In genomic region chr1:52675561-52676551, GRCm38 (mm10) we compare ENCODE assay signal across 11 mouse cellular contexts. TPM values are rescaled to one million over a fixed set of nuclear protein-coding genes. Genes with fewer than 3 reads are reported as not detected.
DNase-seq lines count a peak whose midpoint lies in the region; ATAC-seq lines count a peak whose summit lies in the region.
"Had no signal": no experiment of that assay in that cellular context is flagged by ENCODE, and none has a peak within 500 bp of the region (broad histone marks: within the 10 kb centered on the region; RNA-seq: fewer than 3 reads in every experiment).

No protein-coding gene starts in this region.

- ATAC-seq in hindbrain, embryonic 15.5 days (ENCODE audit: low FRiP score, low read depth): peak; percentile 32; the same call in 1 of the 2 replicates
- no peak for ATAC-seq in hindbrain, embryonic 13.5 days (ENCODE audit: low FRiP score)
- peak; percentile 78 for ATAC-seq in lung, embryonic 16.5 days (ENCODE audit: low read depth)
- ATAC-seq: forebrain, embryonic 13.5 days; hindbrain, postnatal 0 days had no signal

- H3K36me3 ChIP-seq in hindbrain, embryonic 15.5 days: no peaks in the 10 kb centered on the region
- H3K36me3 ChIP-seq in hindbrain, embryonic 13.5 days: peaks cover 5% of the 10 kb centered on the region
- no peaks in the 10 kb centered on the region for H3K36me3 ChIP-seq in lung, embryonic 16.5 days (ENCODE audit: control insufficient read depth, insufficient read depth, low read length)

- no peaks in the 10 kb centered on the region for H3K9me3 ChIP-seq in hindbrain, embryonic 15.5 days
- no peaks in the 10 kb centered on the region for H3K9me3 ChIP-seq in hindbrain, embryonic 13.5 days
- no peaks in the 10 kb centered on the region for H3K9me3 ChIP-seq in lung, embryonic 16.5 days (ENCODE audit: control insufficient read depth, low read length)

- no peak overlapping the region for H3K4me2 ChIP-seq in hindbrain, embryonic 15.5 days
- H3K4me2 ChIP-seq in hindbrain, embryonic 13.5 days: no peak overlapping the region
- H3K4me2 ChIP-seq in lung, embryonic 16.5 days (ENCODE audit: low read depth, low read length): no peak overlapping the region
- H3K4me2 ChIP-seq: forebrain, embryonic 13.5 days had no signal

- H3K4me1 ChIP-seq in hindbrain, embryonic 15.5 days (replicated peaks): peaks cover 6% of the 10 kb centered on the region; the same call in 1 of the 2 replicates
- H3K4me1 ChIP-seq in hindbrain, embryonic 13.5 days (replicated peaks): 0 out of 2 replicates have a peak, but pooled peaks cover 6% of the 10 kb centered on the region
- H3K4me1 ChIP-seq in brown adipose tissue, adult 24 weeks (ENCODE audit: control insufficient read depth, insufficient read depth, insufficient read length, low read length): peaks cover 3% of the 10 kb centered on the region; the same call in 1 of the 2 replicates
- H3K4me1 ChIP-seq in lung, embryonic 16.5 days (replicated peaks; ENCODE audit: control insufficient read depth, insufficient read depth, low read length): peaks cover 14% of the 10 kb centered on the region

- DNase-seq in heart, postnatal 14 days: peak; percentile 16 to 30
- no peak for DNase-seq in embryo, embryonic 9.5 days (ENCODE audit: extremely low spot score)
- DNase-seq in Muller cell, postnatal 12 days (ENCODE audit: inconsistent ontology term): no peak
- no peak for DNase-seq in c-Kit-positive CD71-positive TER-119-positive erythroid progenitor cells, embryonic 14.5 days (ENCODE audit: low spot score)

- WGBS in hindbrain, embryonic 15.5 days: 78% methylated on average over 7 of the region's 7 CpGs
- WGBS in hindbrain, embryonic 13.5 days: 75% methylated on average over 7 of the region's 7 CpGs
- 37% methylated on average over 7 of the region's 7 CpGs for WGBS in lung, embryonic 16.5 days

- H3K27me3 ChIP-seq in hindbrain, embryonic 15.5 days: no peaks in the 10 kb centered on the region
- H3K27me3 ChIP-seq in hindbrain, embryonic 13.5 days: no peaks in the 10 kb centered on the region
- H3K27me3 ChIP-seq in lung, embryonic 16.5 days (ENCODE audit: control insufficient read depth, insufficient read depth, low read depth, low read length): no peaks in the 10 kb centered on the region
- H3K27me3 ChIP-seq: CH12.LX; forebrain, embryonic 13.5 days had no signal

- H3K9ac ChIP-seq in hindbrain, embryonic 15.5 days: no peak overlapping the region
- H3K9ac ChIP-seq in hindbrain, embryonic 13.5 days: no peak overlapping the region
- H3K9ac ChIP-seq in lung, embryonic 16.5 days (ENCODE audit: low read length): no peak overlapping the region
- H3K9ac ChIP-seq: forebrain, embryonic 13.5 days had no signal

- H3K4me3 ChIP-seq in hindbrain, embryonic 15.5 days: no peak overlapping the region
- H3K4me3 ChIP-seq in hindbrain, embryonic 13.5 days: no peak overlapping the region
- H3K4me3 ChIP-seq in brown adipose tissue, adult 24 weeks (ENCODE audit: insufficient read depth, low read depth, low read length): no peak overlapping the region
- no peak overlapping the region for H3K4me3 ChIP-seq in lung, embryonic 16.5 days (ENCODE audit: low read length)
- H3K4me3 ChIP-seq: forebrain, embryonic 13.5 days had no signal

- H3K27ac ChIP-seq in hindbrain, embryonic 15.5 days (replicated peaks): no peak overlapping the region
- no peak overlapping the region for H3K27ac ChIP-seq in hindbrain, embryonic 13.5 days
- 0 out of 2 replicates have a peak overlapping the region, but pooled peaks have one; percentile 42 for H3K27ac ChIP-seq in brown adipose tissue, adult 24 weeks (replicated peaks; ENCODE audit: low read depth, low read length)
- H3K27ac ChIP-seq in lung, embryonic 16.5 days (ENCODE audit: low read length): peak overlapping the region; percentile 36; the same call in 1 of the 2 replicates
- H3K27ac ChIP-seq: forebrain, embryonic 13.5 days; hindbrain, postnatal 0 days had no signal

- intact Hi-C loops in heart, postnatal 14 days (cut with DNase I): loop anchor here (5.0 kb wide), 1 partner anchor 41 kb away; no protein-coding TSS in a partner anchor

RNA-seq across cellular contexts. Expression of gene Nemp2, which starts 45.4 kb away (rescaled TPM):
- 4.5 and 5.9 TPM in 2 replicates for polyA plus RNA-seq in hindbrain, embryonic 15.5 days (2015; fragmentation: Nextera tagmentation; extraction: Ambion mirVana)
- polyA plus RNA-seq in hindbrain, embryonic 13.5 days (2015; fragmentation: Nextera tagmentation; extraction: Ambion mirVana): 6.3 and 7.1 TPM in 2 replicates
- polyA plus RNA-seq in brown adipose tissue, adult 24 weeks (2012; ENCODE audit: insufficient read depth, insufficient read length, missing spikeins): 0.44 and 0.96 TPM in 2 replicates
- 1 to 10 TPM; 1.6 to 2.1 TPM for total RNA-seq in heart, postnatal 14 days (2021)
- polyA plus RNA-seq in lung, embryonic 16.5 days (2015; fragmentation: Nextera tagmentation; extraction: Ambion mirVana): 8.6 and 9.1 TPM in 2 replicates

RNA-seq across cellular contexts. Expression of gene Mfsd6, which starts 51.4 kb away (rescaled TPM):
- 12.2 and 12.8 TPM in 2 replicates for polyA plus RNA-seq in hindbrain, embryonic 15.5 days (2015; fragmentation: Nextera tagmentation; extraction: Ambion mirVana)
- polyA plus RNA-seq in hindbrain, embryonic 13.5 days (2015; fragmentation: Nextera tagmentation; extraction: Ambion mirVana): 7.8 and 8.9 TPM in 2 replicates
- polyA plus RNA-seq in brown adipose tissue, adult 24 weeks (2012; ENCODE audit: insufficient read depth, insufficient read length, missing spikeins): 2.3 and 2.5 TPM in 2 replicates
- total RNA-seq in heart, postnatal 14 days (2021): 10 to 100 TPM; 16.2 to 19.3 TPM
- 2.7 and 3.0 TPM in 2 replicates for polyA plus RNA-seq in lung, embryonic 16.5 days (2015; fragmentation: Nextera tagmentation; extraction: Ambion mirVana)

Comparison
In these comparisons a context has a peak if more than half of its experiments do, and no peak if none do; other contexts are left out.
1. H3K27ac ChIP-seq: peak in brown adipose tissue, adult 24 weeks (single experiment) and lung, embryonic 16.5 days (single experiment); none in hindbrain, embryonic 15.5 days (single experiment) and hindbrain, embryonic 13.5 days (single experiment).
2. DNase-seq: peak in heart, postnatal 14 days (2 of 2); none in embryo, embryonic 9.5 days (single experiment), Muller cell, postnatal 12 days (single experiment) and c-Kit-positive CD71-positive TER-119-positive erythroid progenitor cells, embryonic 14.5 days (single experiment).